Mouse (Mus musculus) c-Kit-positive CD71-positive TER-119-positive erythroid progenitor cells, embryonic 14.5 days (primary cell): ENCODE results near the gene Fbxo47.

Experiments
- DNase-seq: peaks from one replicate; pipeline ENCODE4 v3.0.0-alpha.2; 2013; ENCODE audit warnings: low spot score

Gene Fbxo47

DNA sequence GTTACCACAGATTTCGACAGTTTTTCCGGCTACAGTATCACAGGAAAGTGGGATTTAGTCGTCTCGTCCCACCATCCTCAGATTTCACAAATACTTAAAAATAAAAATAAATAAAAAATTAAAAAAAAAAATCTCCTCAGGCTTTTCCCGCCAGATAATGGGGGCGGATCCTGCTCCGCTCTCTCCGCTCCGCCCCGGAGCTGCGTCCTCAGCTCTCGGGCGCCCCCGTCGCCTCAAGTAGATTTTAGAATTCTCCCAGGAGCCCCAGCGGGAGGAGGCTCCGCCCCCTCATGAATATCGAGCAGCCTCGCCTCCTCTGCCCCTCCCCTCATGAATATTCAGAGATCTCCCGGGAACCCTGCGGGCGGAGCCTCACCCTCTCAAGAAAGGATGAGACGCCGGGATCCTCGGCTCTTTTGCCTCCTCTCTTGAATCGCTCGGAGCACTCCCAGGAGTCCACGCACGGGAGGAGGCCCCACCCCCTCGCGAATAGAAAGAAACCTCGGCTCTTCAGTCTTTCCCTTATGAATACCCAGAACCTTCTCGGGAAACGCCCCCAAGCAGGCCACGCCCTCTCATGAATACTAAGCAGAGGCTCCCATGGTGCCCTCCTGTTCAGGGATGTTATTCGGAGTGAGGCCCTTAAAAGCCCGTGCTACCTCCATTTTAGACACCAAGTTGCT lies at the start of gene Fbxo47:
Fbxo47 (minus strand) TSS at position 237 of the 683 bp plus-strand sequence.
- DNase-seq: peak; percentile 99

DNA sequence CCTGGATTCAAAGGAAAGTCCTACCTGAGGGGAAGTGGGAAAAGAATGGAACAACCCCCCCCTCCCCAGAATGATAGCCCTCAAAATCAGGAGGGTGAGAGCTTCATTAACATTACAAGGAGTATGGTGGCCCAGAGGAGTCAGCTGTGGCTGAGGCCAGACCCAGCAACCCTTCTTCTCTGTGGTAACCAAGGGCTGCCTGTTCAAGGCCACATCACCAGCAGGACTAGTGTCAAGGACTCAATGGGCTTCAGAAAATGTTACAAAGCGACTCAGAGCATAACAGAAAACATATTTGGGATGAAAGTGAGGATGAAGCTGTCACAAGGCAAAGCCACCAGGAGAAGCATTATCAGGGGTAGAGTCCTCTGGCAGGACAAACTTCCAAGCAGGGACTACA lies 49.6 kb upstream of the Fbxo47 start:
- no peak for DNase-seq

DNA sequence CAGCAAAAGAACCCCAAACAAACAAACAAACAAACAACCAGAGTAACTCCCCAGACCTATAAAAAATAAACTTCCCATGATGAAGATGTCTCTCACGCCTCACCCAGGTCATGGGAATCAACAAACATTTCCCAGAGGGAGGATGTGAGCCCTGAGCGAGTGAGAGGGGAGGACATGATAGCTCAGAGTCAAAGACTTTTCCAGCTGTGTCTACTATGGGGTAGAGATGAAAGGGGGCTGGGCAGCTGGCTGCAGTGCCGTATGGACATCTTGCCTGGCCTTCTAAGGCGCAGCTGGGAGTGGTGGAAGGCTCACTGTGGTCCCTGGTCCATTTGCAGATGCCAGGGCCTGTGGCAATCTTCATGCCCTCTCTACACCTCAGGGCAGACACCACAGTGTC lies 45.0 kb upstream of the Fbxo47 start:
- no peak for DNase-seq

DNA sequence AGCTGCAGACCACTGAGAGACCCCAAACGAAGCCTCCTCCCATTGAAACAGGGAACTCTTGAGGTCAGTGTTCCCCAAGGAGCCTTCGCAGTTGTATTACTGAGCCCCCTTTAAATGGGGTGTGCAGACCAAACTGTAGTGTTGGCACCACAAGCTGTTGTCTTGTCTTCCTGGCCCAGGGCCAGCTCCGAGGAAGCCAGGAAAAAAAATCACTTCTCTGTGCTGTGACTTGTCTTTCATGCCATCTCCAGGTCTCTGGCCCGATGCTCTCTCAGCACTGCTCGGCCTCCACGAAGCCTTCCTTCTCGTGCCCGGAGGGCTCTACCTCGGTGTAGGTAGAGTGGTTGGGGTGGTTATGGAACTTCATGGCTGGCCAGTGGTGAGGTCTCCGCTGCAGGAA lies 40.3 kb upstream of the Fbxo47 start:
- no peak for DNase-seq

DNA sequence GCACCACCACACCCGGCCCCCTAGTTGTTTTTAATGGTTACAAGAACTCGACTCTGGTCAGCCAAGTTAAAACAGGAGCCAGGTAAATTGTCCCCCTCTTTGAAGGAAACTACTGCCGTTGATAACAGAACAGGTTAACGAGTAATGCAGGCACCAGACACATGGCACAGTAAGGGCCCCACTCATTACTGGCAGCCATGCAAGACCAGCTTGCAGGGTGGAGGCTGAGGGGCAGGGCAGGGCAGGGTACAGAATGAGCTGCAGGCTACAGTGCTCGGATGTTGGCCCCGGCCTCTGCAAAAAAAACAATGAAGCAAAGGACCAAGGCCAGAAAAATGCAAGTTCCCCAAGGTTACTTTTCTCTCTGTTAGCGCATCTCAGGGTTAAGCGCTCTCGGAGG lies 39.7 kb upstream of the Fbxo47 start:
- no peak for DNase-seq

DNA sequence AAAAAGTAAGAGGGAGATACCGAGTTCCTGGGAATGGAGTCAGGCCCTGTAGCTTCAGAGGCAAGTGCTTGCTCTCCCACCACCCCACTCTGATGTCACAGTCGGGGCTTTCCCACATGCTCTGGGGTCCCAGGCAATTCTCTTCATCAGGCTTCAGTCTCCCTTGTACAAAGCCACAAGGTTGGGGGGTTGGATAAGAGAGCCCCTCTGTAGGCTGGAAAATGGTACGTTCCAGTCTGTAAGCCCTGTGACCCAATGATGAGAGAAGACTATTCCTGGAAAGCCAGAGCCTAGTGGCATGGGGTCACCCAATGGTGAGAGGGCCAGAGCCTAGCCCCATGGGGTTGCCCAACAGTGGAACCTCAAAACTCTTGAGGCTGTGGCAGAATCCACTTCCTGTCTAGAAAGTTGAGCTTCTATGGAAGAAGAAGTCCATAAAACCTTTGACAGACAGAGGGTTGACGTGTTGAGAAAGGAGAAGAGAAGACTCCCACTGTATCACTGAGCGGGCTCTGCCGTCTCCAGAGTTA lies 32.1 kb upstream of the Fbxo47 start:
- DNase-seq: no peak

DNA sequence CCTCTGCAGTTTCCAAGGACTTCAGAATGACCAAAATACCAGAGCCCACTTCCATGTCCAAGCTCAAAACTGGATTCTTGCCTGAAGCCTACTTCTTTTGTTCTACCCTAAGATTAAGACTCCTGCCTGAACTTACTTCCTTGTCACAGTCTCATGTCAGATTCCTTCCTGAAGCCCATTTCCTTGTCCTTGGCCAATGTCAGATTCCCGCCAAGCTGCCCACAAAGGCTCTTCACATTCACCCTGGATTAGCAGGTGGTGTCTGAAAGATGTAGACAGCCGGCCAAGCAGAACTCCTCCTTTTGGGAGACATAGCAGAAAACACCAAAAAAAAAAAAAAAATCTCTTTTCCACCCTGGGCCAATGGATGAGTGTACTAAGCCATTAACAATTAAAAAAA lies 31.5 kb upstream of the Fbxo47 start:
- DNase-seq: no peak

DNA sequence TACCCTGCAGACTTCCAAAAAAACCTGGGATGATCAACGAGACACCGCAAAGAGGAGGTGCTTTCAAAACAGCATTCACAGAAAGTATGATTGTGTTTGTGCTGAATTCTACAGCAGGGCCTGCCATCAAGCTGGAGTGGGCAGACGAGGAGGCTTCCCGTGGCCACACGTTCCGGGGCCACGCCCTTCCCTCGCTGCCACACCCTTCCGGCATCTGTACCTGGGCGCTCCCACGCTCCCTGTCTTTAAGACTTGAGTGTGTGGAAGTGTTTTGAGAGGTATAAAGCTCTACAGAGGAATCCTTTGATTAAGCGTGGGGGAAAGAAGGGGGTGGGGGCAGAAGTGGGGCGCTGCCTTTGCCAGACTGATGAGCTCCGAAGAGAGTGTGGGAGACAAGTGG lies 29.2 kb upstream of the Fbxo47 start:
- no peak for DNase-seq

DNA sequence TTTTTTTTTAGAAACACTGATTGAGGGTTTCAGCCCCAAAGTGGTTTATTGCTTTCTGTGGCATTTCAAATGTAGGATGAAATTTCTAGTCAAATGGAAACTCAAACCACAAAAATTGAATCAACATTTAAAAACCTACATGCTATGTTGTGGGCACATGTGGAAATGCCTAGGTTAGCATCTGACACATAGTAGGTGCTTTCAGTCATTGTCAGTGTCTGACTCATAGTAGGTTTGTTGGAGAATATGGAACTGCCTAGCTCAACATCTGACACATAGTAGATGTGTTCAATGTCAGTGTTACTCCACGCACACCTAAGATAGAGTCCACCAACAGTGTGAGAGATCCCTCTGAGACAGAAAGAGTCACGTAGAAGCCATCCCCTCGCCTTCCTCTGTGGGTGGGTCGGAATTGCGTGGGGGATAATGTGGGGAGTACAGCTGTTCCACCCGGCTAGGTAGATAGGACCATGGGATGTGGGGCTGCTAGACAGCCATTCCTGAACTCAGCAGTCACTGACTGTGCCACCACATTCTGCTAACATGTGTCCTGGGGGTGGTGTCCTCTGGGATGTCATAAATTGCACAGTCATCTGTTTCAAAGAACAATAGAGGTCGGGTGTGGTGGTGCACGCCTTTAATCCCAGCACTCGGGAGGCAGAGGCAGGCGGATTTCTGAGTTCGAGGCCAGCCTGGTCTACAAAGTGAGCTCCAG lies 24.8 kb upstream of the Fbxo47 start:
- no peak for DNase-seq

DNA sequence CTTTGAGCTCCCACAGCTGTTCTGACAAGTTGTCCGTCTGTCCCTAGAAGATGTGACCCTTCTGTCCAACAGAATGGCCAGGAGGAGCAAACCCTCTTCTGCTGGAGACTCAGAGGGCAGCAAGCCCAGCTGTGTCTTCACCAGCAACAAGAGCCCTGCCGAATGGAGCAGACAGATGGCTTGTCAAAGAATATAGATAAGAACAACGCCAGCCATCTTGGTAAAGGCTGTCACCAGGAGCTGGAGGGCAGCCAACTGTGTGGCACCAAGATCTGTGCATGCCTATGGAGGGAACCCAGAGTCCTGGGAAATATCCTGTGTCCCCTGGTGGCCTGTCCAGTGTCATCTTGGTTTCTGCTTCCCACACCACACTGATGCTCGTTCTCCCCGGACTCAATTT lies 24.0 kb upstream of the Fbxo47 start:
- DNase-seq: no peak

DNA sequence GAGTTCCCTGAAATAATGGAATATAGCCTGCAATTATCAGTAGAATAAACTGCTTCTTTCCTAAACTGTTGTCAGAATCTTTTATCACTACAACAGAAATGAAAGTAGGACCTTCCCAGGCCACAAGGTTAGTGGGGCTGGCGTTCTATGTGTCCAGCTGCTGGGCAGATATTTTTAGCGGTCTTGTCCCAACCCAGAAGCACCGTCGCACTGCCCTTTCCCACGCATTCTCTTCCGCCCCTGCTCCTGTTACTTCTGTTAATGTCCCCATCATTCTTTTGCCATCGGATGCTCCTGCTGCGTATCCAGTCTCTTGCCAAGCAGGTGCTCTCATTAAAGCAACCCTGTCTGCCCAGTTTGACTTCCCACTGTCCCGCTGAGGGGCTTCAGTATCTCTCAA lies 23.0 kb upstream of the Fbxo47 start:
- no peak for DNase-seq

DNA sequence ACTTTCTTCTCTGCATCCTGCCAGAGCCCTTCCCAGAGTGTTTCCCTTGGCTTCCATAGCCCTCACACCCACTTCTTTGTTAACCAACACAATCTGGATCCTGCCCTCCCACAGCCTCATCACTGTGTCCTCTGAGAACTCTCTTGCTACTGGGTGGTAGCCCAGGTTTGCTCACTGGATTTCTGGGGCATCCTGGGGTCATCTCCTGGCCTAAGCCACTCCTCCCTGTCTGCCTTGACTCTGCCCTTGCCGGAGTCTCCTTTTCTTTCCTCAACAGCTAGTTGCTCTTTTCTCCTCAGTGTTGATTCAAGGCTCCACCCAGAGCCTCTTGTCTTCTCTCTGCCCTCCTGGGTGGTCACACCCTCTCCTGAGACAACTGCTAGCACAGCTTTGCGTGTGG lies 22.0 kb upstream of the Fbxo47 start:
- no peak for DNase-seq

DNA sequence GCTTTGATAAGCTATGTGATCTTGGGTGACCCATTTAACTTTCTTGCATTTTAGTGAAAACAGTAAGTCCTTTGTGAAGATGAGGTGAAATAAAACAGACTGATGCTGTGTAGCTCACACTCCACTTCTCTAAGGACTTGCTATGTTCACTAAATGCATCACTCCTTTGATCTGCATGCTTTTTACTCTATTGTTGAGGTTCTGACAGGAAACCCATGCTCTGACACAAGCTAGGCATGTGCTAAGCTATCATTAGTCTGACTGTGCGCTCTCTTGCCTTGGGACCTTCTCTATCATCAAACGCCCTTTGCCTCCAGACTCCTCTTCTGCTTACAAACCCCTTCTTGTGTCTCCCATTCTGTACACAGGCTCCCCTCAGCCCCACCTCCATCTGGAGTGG lies 21.6 kb upstream of the Fbxo47 start:
- DNase-seq: no peak

DNA sequence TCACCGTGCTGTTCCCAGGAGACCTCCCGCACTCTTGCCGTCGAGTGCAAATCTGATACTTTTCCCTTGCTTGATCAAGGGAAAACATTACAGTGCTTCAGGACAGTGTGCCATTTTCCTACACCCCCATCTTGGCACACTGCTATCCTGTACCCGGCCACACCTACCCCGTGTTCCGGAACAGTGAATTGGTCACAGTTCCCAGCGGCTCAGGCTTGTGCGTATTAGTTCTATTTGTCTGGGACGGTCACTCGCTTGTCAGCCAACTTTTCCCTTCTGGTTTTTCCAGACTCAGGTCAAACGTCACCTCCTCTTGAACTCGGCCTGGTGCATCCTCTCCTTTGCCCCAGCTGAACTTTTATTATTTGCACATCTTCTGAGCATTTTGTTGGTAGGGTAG lies 20.8 kb upstream of the Fbxo47 start:
- no peak for DNase-seq

- DNase-seq: no peak
Observed at GRCm38 (mm10) chr11:97901806-97902205, 17.9 kb upstream of the Fbxo47 start.

- DNase-seq: peak; percentile 76
Observed at GRCm38 (mm10) chr11:97899822-97900221, 15.9 kb upstream of the Fbxo47 start.

DNA sequence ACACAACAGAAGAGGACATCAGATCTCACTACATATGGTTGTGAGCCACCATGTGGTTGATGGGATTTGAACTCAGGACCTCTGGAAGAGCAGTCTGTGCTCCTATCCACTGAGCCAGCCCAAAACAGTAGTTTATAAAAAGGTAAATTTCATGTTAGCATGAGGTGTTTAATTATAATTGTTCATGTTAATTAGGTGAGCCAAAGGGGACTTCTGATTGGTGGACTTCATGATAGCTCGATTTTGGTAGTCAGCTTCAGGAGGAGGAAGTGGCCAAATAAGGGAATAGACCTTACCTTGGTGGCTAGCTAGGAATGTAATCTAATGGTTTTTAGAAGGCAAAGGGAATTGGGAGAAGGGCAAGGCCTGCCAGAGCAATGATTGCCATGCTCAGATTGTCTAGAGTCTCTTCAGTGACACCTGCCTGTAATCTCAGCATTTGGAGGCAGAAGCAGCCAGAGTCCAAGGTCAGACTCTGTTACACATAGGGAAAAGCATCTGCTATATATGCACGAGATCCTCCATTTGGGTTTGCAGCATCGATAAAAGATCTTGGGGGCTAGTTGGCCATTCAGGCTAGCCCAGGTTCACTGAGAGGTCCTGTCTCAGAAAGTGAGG lies 13.7 kb upstream of the Fbxo47 start:
- DNase-seq: no peak

DNA sequence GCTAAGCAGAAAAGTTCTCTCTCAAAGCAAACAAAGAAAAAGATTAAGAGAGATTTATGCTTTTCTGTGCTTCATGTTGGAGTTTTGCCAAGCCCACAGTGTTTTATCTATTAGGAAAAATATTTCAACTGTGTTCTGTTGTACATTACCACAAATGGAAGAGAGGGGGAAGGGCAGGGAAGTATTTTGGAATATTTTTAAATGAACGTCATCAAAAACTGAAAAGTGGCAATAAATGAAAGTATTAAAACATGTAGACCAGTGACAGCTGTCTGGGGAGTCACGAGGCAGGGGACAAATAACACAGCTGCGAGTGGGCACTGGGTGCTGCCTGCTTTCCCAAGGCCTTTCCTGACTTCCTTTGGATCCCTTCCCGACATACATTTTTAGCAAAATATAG lies 12.7 kb upstream of the Fbxo47 start:
- no peak for DNase-seq

- DNase-seq: no peak
Observed at GRCm38 (mm10) chr11:97891821-97892220, 7.9 kb upstream of the Fbxo47 start.

DNA sequence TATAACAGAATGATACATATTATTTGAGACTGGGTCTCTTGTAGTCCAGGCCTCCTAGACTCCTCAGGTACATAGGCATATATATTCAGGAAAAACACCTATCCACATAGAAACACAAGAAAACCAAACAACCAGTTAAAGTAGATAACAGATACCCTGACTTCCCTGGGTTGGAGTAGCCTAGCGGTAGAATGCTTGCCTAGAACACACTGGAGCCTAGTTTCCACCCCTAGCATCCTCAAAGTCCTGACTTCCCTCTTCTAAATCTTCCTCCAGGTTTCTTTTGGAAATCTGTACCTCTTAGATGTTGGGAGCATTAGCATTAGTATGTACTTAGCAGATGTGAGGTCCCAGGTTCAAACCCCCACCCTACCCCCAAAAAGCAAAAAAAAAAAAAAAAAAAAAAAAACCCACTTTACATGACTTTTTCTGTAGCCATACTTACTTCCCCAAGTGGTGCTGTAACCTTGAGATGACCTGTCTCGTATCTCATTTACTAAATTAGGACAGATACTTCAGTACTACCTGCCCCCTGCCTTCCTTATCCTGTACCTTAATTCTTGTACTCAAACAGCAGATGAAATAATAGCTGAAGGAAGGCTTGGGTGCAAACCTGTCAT lies 1.5 kb upstream of the Fbxo47 start:
- DNase-seq: no peak

DNA sequence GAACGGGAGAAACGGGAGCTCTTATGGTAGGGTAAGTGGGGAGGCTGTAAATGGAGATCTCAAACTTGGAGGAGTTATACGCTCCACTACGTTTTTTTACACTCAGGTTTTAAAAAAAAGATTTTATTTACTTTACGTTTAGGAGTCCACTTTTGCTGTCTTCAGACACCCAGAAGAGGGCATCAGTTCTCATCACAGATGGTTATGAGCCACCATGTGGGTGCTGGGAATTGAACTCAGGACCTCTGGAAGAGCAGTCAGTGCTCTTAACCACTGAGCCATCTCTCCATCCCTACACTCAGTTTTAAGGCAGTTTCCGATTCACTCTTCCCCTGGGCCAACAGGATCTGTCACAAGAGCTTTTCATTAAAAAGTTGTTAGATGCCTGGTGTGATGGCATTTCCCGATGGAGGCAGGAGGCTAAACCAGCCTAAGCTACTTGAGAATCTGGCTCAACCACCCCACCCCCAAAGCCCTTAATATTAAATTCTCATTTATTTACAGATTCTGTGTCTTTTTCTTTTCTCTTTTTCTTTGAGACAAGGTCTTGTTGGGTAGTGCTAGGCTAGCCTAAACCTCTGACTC lies 739 bp upstream of the Fbxo47 start:
- peak; percentile 19 for DNase-seq

- DNase-seq: peak; percentile 85
Observed at GRCm38 (mm10) chr11:97883542-97883917, 424 bp downstream of the Fbxo47 start.
